Mouse (Mus musculus) kidney, adult 9 months (tissue): Measurements from ENCODE around the gene Dst.
"Not testable (repeated sequence)": the region's sequence is repeated elsewhere in the genome, so short reads cannot be mapped to it uniquely, and the experiment has no call there.

ENCODE experiments used
- DNase-seq: peaks from one replicate; pipeline ENCODE4 v3.0.0; 2022

Dst gene

DNA sequence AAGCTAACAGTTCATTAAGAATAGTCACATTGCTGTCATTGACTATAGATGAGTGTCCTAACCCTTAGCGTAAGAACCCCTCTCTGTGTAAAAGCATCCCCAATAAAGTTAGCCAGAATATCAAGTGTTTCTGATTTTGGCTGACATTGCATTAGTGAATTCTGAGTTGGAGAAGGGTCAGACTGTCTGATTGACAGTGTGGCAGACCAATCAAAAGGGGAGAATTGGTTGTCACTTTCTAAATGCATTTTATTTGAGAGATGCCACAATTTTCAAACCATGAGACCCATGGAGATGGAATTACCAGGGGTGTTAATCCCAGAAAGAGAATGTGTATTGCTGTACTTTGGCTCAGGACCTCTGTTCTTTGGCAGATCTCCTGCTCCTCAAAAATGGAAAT lies 125.5 kb downstream of the Dst start:
- DNase-seq = no peak

DNA sequence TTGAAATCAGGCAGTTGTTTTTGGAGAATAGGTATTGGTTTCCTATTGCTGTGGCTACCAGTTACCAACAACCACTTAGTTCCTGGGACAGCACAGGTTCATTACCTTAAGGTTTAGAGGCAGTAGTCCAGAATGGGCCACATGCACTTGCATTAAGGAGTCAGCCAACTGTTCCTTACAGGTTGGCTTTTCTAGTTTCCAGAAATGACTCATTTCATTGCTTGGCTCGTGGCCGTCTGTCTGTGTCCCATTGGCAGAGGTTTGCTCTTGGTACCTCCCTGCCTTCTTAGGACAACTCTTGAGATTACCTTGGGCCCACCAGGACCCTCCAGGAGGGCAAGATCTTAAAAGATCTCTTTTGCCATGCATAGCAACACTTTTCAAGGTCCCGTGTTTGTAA lies 125.9 kb downstream of the Dst start:
- no peak for DNase-seq

DNA sequence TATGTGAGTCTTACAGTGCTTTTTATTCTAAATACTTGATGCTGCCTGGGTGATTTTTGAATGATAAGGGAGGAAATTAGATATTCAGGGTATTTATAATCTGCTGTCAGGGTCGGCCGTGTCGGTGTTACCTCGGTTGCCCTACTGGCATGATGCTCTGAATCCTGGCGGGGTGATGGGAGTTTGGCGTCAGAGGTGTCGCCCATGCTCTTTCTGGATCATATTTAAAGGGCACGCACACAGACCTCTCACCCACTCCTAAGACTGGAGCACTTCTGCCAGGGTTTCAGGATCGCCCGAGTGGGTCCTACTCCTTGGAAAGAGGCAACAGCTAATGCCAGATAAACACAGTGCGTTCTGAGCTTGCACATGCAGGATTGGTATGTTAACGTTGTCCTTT lies 128.1 kb downstream of the Dst start:
- DNase-seq = no peak

DNA sequence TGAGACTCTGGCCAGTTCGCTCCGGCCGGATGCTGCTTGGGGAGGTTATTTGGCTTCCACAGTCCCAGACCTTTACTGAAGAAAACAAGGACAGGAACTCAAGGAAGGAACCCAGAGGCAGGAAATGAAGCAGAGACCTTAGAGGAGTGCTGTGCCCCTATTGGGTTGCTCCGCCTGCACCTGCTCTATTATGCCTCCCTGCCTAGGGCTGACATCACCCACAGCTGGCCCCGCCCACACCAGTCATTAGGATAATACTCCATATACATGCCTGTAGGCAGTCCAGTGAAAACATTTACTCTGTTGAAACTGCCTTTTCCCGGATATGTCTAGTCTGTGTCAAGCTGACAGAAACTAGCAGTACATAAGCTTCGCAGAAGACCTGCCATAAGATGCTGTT lies 130.5 kb downstream of the Dst start:
- DNase-seq = no peak

DNA sequence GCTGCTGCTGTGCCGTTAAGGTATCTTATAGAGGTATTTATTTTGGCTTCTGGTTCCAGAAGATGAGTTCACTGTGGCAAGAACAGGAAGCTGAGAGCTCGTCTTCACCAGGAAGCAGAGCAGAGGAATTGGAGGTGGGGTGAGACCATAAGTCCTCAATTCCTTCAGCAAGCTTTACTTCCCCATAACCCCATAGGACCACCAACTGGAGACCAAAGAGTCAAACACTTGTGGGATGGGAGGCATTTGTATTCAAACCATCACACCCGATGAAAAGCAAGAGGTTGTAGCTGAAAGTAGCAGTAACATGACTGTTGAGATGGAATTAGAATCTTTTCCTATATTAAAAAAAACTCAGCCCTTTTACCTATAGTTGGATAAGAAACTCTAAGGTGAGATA lies 132.0 kb downstream of the Dst start:
- no peak for DNase-seq

DNA sequence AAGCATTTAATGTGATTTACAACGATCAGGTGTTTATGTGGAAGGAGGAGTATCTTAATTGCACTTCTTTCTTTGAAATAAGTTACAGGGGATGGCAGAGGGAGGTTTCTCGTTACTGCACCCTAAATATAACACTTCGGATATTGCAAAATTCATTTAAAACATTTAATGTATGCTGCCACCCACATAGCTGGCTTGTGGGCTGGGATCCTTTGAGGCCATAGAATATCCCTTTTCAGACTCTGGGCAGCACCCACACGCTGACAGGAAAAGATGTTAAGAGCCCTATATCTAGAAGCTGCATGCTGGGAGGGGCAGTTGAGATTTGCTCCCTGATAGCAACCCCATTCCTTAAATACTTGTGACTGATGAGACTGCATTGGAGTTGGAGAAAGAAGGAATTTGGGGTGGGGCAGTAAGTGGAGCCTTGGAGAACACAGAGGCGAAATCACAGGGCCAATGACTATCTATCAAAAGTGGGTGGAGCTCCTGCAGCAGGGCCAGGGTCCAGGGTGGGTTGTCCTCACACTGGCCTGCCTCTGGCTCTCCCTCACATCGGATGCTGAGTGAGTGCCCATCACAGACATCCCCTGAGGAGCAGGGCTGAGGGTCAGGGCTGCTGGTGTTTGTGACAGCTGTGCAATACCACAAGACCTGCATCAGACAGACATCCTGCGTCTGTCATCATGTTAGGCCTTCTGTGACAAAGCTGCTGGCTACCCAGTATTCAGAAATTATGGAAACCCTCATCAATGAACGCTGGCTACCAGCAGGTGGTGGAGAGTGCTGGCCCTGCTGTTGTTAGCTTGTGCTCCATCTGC lies 133.1 kb downstream of the Dst start:
- DNase-seq = no peak

DNA sequence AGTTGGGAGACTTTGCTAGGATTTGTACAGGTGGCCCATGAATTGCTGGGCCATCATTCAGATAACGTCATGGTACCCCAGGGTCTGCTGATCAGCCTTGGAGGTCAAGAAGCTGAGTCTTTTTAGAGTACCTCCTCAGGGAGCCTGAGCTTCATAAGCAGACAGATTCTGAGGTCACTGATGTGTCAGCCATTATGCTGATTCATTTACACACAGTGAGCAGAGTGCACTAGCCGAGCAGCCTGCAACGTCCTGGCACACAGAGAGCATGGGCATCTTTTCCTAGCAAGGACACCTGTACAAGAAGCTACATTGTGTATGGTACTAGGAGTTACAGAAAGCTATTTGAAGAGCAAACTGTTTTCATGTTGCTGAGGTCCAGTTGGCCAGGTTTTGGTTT lies 134.3 kb downstream of the Dst start:
- DNase-seq = no peak

DNA sequence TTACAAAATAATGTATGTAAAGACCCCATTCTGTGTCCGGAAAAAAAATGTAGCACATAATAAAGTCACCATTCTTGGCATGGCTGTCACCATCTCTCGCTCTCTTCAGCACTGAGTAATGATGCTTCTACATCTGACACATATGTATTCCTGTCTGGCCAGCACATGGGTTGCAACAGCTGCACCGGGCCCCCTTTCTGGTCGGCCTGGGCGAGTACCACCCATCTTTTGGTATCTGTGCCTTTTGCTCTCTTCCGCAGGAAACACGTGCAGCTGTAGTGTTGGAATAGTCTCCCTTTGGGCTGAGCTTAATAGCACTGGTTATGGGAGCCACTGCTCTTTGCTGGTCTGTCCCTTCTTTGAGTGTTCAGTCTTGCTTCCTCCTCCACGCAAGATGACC lies 135.3 kb downstream of the Dst start:
- DNase-seq = no peak

DNA sequence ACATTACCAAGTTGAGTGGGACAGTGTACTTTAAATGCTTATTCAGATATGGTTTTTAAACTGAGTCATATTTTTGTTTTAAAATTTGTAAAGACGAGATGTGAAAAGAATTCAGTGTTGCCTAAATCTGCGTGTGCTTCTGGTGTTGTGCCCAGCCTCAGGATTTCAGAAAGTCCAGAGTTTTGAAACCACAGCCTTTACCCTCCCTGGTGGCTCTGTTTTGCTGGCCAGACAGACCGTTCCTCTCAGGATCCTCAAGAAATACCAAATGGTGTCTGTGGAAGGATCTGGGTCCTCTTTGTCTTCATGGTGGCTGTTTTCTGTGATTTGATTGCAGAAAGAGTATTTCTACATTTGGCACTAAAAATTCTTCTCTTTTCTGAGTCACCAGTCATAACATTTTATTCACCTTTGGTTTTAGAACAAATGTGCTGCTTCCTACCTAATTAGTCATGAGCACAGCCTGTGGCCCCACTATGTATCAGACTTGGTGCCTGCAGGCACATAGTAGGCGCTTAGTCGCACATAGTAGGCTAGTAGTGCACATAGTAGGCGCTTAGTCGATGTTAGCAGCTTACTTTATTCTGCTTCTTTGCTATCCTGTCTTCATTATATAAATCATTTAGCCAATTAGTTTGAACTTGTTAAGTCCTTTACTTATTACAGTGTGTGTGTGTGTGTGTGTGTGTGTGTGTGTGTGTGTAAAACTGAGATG lies 136.0 kb downstream of the Dst start:
- DNase-seq = no peak

DNA sequence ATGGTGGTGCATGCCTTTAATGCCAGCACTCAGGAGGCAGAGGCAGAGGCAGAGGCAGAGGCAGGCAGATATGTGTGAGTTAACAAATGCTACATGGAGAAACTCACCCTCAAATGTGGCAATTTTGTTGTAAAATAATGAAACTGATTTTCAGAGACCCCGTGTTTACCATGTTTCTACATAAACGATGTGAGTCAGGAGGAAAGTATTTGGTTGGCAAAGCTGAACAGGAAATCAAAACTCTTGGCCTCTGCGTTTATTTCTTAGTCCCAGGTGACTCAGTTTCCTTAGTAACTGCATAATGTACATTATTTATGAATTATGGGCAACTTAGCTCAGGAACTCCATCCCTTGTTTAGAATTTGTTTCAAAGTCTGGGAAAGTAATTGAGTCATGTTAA lies 136.7 kb downstream of the Dst start:
- no peak for DNase-seq

DNA sequence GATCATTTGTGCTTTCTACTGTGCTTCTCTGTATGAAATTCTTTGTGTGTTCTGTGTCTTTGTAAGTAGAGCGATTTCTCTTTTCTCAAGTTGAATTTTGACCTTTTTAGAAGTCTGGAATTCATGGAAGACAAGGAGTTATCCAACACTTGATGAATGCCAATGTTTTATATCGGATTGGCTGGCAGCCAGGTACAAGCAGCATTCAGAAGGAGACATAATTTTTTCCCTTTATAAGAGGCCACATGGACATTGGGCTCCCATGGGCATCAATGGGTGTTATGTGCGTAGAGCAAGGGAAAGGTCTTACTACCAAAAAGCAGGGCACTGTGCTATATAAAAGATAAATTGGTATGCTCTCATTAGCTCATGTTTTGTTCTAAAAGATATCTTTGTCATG lies 139.3 kb downstream of the Dst start:
- no peak for DNase-seq

DNA sequence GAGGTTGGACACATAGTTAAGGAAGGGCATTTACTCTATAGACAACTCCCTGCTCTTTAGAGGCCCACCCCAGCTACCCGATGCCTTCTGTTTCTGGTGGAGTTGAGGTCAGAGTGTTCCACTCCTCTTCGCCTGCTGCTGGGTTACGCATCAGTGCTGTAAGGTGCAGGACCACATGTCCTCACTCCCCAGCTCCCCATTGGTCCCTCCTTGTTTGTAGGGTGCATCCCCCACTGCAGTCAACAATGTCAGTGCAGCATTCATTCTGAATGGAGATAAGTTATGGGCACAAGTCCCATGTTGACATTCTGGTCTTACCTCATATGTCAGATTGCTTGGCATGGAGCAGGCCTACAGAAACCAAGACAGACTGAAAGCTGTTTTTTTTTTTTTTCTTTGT lies 143.2 kb downstream of the Dst start:
- no peak for DNase-seq

DNA sequence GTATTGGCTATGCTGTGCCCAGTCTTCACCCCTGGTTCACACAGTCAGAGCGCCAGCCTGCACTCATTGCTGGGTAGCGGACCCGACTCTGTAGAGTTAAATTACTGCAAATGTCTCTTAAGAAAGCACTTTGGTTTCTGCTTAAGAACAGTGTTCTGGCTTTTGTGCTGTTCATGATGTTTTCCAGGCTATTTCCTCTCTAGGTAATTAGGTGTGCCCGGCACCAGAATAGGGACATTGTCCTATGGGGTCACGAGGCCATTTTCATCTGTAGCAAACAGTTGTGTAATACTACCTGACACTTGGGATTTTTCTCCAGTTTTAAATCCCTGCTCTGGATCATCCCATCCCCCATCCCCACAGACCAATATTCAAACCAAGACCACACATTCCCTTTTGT lies 144.4 kb downstream of the Dst start:
- no peak for DNase-seq

DNA sequence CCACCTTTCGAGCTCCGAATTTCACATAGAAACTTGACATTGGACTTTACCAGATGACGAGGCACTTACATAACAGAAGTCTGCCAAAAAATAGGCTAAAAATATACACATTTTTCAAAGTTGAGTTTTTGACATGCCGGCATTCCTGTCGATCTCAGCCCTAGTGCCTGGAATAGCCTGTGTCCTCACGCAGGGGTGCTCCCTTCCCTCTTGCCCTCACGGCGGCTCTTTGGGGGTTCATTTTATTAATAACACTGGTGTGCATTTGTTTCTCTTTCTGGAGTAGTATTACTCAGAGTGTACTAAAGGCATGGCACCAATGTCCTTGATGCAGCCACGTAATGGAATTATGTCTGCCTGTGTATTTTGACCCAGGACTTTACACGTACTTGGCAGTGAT lies 146.9 kb downstream of the Dst start:
- DNase-seq = no peak

DNA sequence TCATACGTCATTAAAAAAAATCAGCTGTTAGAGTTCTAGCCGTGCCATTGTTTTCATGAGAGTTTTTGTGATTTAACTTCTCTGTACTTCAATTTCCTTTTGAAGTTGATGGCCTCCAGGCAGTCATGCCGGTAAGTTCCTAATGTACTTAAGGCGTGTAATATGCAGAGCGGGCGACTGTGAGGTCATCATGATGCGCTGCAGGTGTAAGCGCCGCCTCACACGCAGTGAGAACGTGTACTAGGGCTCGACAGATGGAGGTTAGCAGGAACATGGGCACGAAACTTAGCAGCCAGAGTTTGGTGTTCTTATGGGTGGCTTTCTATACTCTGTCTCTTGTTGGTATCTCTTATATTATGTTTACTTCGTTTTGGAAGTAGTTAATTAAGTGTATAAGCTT lies 148.6 kb downstream of the Dst start:
- DNase-seq = no peak

DNA sequence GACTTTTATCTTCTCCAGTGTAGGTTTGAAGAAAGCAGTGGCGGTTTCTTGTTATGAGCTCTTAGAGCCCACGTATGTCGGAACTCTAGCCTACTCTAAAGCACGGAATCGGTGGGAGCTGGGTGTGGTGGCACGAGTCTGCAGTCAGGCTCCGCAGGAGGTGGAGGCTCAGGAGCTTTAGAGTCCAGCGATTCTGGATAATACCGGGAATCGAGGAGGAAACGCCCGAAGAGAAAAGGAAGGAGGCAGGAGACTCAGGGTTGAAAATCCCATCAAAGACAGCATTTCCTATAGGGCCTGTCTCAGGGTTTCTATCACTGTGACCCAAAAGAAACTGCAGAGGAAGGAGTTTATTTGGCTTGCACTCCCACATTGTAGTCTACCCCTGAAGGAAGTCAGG lies 151.2 kb downstream of the Dst start:
- no peak for DNase-seq

DNA sequence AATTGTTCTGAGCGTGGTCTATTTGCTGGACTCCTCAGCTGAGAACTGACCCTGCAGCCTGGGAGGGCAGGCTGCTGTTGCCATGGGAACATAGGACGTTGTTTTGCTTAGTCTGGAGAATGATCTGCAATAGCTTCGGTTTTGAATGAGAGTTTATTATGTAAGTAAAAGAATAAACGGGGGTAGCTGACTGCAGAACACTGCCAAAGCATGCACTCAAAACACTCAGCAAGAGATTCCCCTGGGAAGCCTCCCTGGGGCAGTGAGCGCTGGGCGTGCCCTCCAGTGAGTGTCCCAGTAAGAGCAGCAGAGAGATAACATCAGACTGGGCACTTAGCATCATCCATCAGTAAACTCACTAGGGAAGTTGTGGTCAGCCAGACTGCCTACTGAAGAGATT lies 152.4 kb downstream of the Dst start:
- DNase-seq = peak; percentile 52

DNA sequence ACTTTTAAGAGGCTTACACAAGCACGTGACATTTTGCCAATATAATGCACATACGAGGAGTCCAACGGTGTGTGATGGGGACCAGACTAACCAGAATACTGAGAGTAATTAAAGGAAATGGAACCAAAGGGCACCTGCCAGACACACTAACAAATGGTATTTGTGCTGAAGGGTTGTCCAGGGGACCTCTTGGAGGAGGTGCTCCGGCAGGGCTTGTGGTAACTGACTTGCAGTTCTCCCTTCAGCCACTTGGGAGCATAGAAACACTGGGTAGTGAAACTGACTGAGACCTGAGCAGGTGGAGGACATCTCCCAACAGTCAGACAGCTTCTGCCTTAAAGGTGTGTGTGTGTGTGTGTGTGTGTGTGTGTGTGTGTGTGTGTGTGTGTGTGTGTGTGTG lies 153.1 kb downstream of the Dst start:
- DNase-seq = peak; percentile 90

DNA sequence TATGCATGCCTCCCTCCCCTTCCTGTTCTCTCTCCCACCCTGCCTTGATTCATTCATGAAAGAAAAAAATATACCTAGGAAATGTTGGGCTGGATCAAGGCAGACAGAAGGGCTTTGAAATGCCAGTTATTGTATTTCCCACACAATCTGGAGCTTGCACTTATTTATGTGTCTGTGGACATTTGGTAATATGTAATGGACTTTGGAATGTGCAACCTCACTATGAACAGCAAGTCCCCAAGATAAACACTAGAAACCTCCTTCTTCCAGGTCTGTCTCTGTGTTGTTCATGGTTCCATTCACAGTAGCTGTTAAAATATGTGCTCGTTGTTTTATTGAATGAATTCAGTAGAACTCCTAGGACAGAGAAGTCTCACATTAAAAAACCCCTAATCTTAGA lies 153.8 kb downstream of the Dst start:
- DNase-seq = no peak

DNA sequence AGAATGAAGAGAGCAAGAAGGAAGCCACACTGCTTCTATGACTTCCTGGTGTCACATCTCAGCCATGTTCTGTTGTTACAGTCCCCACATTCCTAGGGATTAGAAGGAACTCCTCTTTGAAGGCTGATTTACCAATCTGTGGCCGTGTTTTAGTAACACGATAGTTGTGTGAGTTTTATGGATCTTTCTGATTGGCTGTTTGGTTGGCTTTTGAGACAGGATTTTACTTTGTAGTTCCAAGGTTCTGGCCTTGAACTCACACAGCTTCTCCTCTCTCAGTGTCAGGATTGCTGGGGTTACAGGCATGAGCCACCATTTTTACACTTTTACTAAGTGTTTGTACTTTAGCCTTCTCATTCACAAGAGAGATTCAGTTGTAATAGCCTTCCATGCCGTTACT lies 155.9 kb downstream of the Dst start:
- DNase-seq = no peak

DNA sequence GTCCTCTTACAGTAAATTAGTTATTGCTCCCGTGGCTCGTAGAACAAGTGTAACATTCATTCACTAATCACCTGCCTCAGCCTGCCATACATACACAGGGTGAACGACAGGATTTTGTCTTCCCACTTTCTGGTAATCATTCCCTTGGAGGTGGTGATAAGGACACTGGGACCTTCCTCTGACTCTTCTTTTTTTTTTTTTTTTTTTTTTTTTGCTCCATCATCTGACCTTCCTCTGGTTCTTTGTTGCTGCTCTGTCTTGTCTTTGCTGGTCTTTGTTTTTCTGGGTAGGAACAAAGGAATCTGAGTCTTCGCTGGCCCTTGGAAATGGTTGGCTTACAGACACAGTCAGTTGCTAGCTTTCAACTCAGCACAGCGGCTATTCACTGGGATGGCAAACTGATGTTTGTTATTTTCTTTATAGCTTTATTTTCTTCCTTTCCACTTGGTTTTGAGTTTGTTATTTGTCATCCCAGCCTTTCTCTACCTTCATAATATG lies 157.6 kb downstream of the Dst start:
- DNase-seq = no peak

DNA sequence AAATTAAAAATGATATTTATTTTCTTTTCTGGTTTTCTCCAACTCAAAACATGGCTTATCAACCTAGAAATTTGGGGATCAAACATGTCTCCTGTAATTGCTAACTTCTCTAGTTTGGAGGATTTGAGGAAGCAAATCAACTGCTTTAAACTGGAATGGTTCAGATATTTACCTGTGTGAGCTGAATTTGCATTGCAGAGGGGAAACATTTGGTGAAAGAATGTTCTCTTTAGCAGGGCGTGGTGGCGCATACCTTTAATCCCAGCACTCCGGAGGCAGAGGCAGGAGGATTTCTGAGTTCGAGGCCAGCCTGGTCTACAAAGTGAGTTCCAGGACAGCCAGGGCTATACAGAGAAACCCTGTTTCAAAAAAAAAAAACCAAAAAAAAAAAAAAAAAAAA lies 158.4 kb downstream of the Dst start:
- not testable (repeated sequence) for DNase-seq

DNA sequence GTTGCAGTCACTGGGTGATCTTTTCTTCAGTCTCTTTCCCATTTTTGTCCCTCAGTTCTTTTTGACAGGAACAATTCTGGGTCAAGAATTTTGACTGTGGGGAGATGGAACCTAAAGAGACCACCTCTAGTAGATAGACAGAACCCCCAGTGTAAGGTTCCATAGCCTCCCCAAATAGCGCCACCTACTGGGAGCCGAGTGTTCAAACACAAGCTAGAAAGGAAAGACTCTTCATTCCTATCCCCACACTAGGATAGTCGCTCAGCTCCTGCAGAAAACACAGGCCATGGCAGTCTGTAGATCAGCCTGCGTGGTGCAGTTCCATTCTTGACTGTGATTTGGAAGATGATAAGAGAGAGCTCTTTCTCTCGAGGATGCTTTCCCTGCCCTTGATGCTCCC lies 160.3 kb downstream of the Dst start:
- DNase-seq = no peak

DNA sequence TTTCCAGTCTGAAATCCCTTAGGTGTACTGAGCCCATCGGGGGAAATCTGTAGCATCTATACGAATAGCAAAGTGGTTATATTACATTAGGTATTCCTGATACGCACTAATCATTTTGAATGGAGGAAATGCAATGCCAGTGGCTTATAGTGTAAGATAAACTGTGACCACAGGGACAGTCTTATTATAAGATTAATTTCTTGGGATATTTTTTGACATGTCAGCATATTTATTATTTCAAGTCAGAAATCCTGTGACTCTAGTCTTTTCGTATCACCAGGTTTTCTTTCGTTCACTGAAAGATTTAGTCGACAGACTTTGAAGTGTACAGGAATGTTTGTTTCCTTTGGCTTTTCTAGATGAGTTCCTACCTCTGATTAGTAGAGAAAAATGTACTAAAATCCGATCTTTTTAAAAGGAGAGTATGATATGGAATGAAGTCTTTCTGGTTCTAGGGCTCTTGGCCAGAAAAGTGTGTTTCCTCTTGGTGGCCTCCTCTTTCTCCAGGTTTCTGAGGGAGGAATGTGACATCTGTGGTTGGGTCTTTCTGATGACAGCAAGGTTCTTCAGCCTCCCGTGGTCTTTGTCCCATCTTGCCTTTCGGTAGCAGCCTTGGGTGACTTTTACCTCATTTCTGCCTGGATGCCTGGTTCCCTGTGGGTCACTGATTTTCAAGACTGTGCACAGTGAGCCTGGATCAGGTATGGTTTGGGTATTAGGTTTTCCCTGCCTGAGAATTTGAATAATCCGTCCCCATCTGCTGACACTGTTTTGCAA lies 161.7 kb downstream of the Dst start:
- no peak for DNase-seq
